Mouse (Mus musculus): Measurements from ENCODE around the gene 2700049A03Rik. TPM values are rescaled to one million over a fixed set of nuclear protein-coding genes. Genes with fewer than 3 reads are reported as not detected.

2700049A03Rik gene
- polyA plus RNA-seq, 1 experiment from 2014 or later: 12.2 TPM

GRCm38 (mm10) chr12:71135581-71135980 lies 1.1 kb upstream of the 2700049A03Rik start:
- no peaks in the 10 kb centered on the region for H3K9me3 ChIP-seq (ENCODE audit: low read length)
- peak overlapping the region; percentile 96 for H3K4me2 ChIP-seq (replicated peaks; ENCODE audit: low read depth, low read length)
- peak overlapping the region; percentile 58 for H3K9ac ChIP-seq (replicated peaks; ENCODE audit: low read length)
- WGBS: 30% methylated on average over 5 of the region's 5 CpGs
- H3K36me3 ChIP-seq (ENCODE audit: insufficient read depth, low read length): peaks cover 12% of the 10 kb centered on the region
- H3K4me1 ChIP-seq (ENCODE audit: insufficient read depth, low read length): peaks cover 13% of the 10 kb centered on the region
- peak overlapping the region; percentile 81 for H3K4me3 ChIP-seq (ENCODE audit: low read length)
- ATAC-seq (ENCODE audit: low FRiP score, low TSS enrichment): no peak
- H3K27me3 ChIP-seq (ENCODE audit: insufficient read depth, low read length): no peaks in the 10 kb centered on the region
- no peak overlapping the region for H3K27ac ChIP-seq (ENCODE audit: low read length)

GRCm38 (mm10) chr12:71136974-71137491 lies 385 bp downstream of the 2700049A03Rik start:
- peak overlapping the region; percentile 85 for H3K9ac ChIP-seq (replicated peaks; ENCODE audit: low read length)
- H3K27me3 ChIP-seq (ENCODE audit: insufficient read depth, low read length): no peaks in the 10 kb centered on the region
- H3K4me1 ChIP-seq (ENCODE audit: insufficient read depth, low read length): peaks cover 13% of the 10 kb centered on the region
- no peaks in the 10 kb centered on the region for H3K9me3 ChIP-seq (ENCODE audit: low read length)
- H3K4me2 ChIP-seq (replicated peaks; ENCODE audit: low read depth, low read length): peak overlapping the region; percentile 96
- H3K36me3 ChIP-seq (ENCODE audit: insufficient read depth, low read length): peaks cover 17% of the 10 kb centered on the region
- ATAC-seq (ENCODE audit: low FRiP score, low TSS enrichment): peak; percentile 86
- WGBS: under 1% methylated on average over 30 of the region's 30 CpGs
- peak overlapping the region; percentile 81 for H3K4me3 ChIP-seq (ENCODE audit: low read length)
- H3K27ac ChIP-seq (ENCODE audit: low read length): peak overlapping the region; percentile 77

GRCm38 (mm10) chr12:71137686-71138085 lies 1.0 kb downstream of the 2700049A03Rik start:
- no peak for ATAC-seq (ENCODE audit: low FRiP score, low TSS enrichment)
- Histone ChIP-seq H3K36me3 (ENCODE audit: insufficient read depth, low read length) (peaks cover 23% of the 10 kb centered on the region), H3K9me3 (ENCODE audit: low read length) (no peaks in the 10 kb centered on the region), H3K4me2 (replicated peaks; ENCODE audit: low read depth, low read length) (peak overlapping the region; percentile 96), H3K27ac (ENCODE audit: low read length) (no peak overlapping the region), H3K27me3 (ENCODE audit: insufficient read depth, low read length) (no peaks in the 10 kb centered on the region), H3K9ac (replicated peaks; ENCODE audit: low read length) (peak overlapping the region; percentile 73), H3K4me1 (ENCODE audit: insufficient read depth, low read length) (peaks cover 13% of the 10 kb centered on the region), H3K4me3 (ENCODE audit: low read length) (peak overlapping the region; percentile 81)
- WGBS: 3% methylated on average over 11 of the region's 11 CpGs

- Histone ChIP-seq H3K4me3 (ENCODE audit: low read length) (no peak overlapping the region), H3K4me2 (replicated peaks; ENCODE audit: low read depth, low read length) (no peak overlapping the region), H3K9me3 (ENCODE audit: low read length) (no peaks in the 10 kb centered on the region), H3K9ac (replicated peaks; ENCODE audit: low read length) (no peak overlapping the region), H3K27ac (ENCODE audit: low read length) (no peak overlapping the region), H3K36me3 (ENCODE audit: insufficient read depth, low read length) (peaks cover 29% of the 10 kb centered on the region), H3K27me3 (ENCODE audit: insufficient read depth, low read length) (no peaks in the 10 kb centered on the region), H3K4me1 (ENCODE audit: insufficient read depth, low read length) (peaks cover 13% of the 10 kb centered on the region)
- no peak for ATAC-seq (ENCODE audit: low FRiP score, low TSS enrichment)
- WGBS: 76% methylated on average over 5 of the region's 5 CpGs
These were observed 2.7 kb downstream of the 2700049A03Rik start for GRCm38 (mm10) chr12:71139258-71139828.

- Histone ChIP-seq H3K9me3 (ENCODE audit: low read length) (no peaks in the 10 kb centered on the region), H3K9ac (replicated peaks; ENCODE audit: low read length) (no peak overlapping the region), H3K4me1 (ENCODE audit: insufficient read depth, low read length) (peaks cover 10% of the 10 kb centered on the region), H3K4me3 (ENCODE audit: low read length) (no peak overlapping the region), H3K4me2 (replicated peaks; ENCODE audit: low read depth, low read length) (no peak overlapping the region), H3K27ac (ENCODE audit: low read length) (no peak overlapping the region), H3K36me3 (ENCODE audit: insufficient read depth, low read length) (peaks cover 35% of the 10 kb centered on the region), H3K27me3 (ENCODE audit: insufficient read depth, low read length) (no peaks in the 10 kb centered on the region)
- no peak for ATAC-seq (ENCODE audit: low FRiP score, low TSS enrichment)
These were observed 4.5 kb downstream of the 2700049A03Rik start for GRCm38 (mm10) chr12:71141189-71141588.

- H3K36me3 ChIP-seq (ENCODE audit: insufficient read depth, low read length): peaks cover 43% of the 10 kb centered on the region
- WGBS: 87% methylated on average over 3 of the region's 3 CpGs
These were observed 11.0 kb downstream of the 2700049A03Rik start for GRCm38 (mm10) chr12:71147641-71148040.

GRCm38 (mm10) chr12:71148801-71149200 lies 12.2 kb downstream of the 2700049A03Rik start:
- WGBS: 93% methylated on average over 9 of the region's 9 CpGs
- Histone ChIP-seq H3K4me3 (ENCODE audit: low read length) (no peak overlapping the region), H3K27me3 (ENCODE audit: insufficient read depth, low read length) (no peaks in the 10 kb centered on the region), H3K4me2 (replicated peaks; ENCODE audit: low read depth, low read length) (no peak overlapping the region), H3K9me3 (ENCODE audit: low read length) (no peaks in the 10 kb centered on the region), H3K9ac (replicated peaks; ENCODE audit: low read length) (no peak overlapping the region), H3K27ac (ENCODE audit: low read length) (no peak overlapping the region), H3K4me1 (ENCODE audit: insufficient read depth, low read length) (no peaks in the 10 kb centered on the region), H3K36me3 (ENCODE audit: insufficient read depth, low read length) (peaks cover 44% of the 10 kb centered on the region)
- no peak for ATAC-seq (ENCODE audit: low FRiP score, low TSS enrichment)

More at GRCm38 (mm10) chr12:71147641-71148040, 11.0 kb downstream of the 2700049A03Rik start:
- no peak overlapping the region for H3K4me3 ChIP-seq (ENCODE audit: low read length)
- no peak overlapping the region for H3K27ac ChIP-seq (ENCODE audit: low read length)
- no peaks in the 10 kb centered on the region for H3K27me3 ChIP-seq (ENCODE audit: insufficient read depth, low read length)
- H3K4me1 ChIP-seq (ENCODE audit: insufficient read depth, low read length): no peaks in the 10 kb centered on the region
- no peak overlapping the region for H3K9ac ChIP-seq (replicated peaks; ENCODE audit: low read length)
- no peak for ATAC-seq (ENCODE audit: low FRiP score, low TSS enrichment)
- no peaks in the 10 kb centered on the region for H3K9me3 ChIP-seq (ENCODE audit: low read length)
- no peak overlapping the region for H3K4me2 ChIP-seq (replicated peaks; ENCODE audit: low read depth, low read length)

GRCm38 (mm10) chr12:71149456-71149855 lies 12.8 kb downstream of the 2700049A03Rik start:
- Histone ChIP-seq H3K9ac (replicated peaks; ENCODE audit: low read length) (no peak overlapping the region), H3K4me3 (ENCODE audit: low read length) (no peak overlapping the region), H3K4me1 (ENCODE audit: insufficient read depth, low read length) (no peaks in the 10 kb centered on the region), H3K27me3 (ENCODE audit: insufficient read depth, low read length) (no peaks in the 10 kb centered on the region), H3K9me3 (ENCODE audit: low read length) (no peaks in the 10 kb centered on the region), H3K36me3 (ENCODE audit: insufficient read depth, low read length) (peaks cover 44% of the 10 kb centered on the region), H3K4me2 (replicated peaks; ENCODE audit: low read depth, low read length) (no peak overlapping the region), H3K27ac (ENCODE audit: low read length) (no peak overlapping the region)
- WGBS: 84% methylated on average over 6 of the region's 6 CpGs
- no peak for ATAC-seq (ENCODE audit: low FRiP score, low TSS enrichment)

- Histone ChIP-seq H3K36me3 (ENCODE audit: insufficient read depth, low read length) (peaks cover 50% of the 10 kb centered on the region), H3K4me3 (ENCODE audit: low read length) (no peak overlapping the region), H3K9ac (replicated peaks; ENCODE audit: low read length) (no peak overlapping the region), H3K9me3 (ENCODE audit: low read length) (no peaks in the 10 kb centered on the region), H3K27ac (ENCODE audit: low read length) (no peak overlapping the region), H3K4me1 (ENCODE audit: insufficient read depth, low read length) (no peaks in the 10 kb centered on the region), H3K27me3 (ENCODE audit: insufficient read depth, low read length) (no peaks in the 10 kb centered on the region), H3K4me2 (replicated peaks; ENCODE audit: low read depth, low read length) (no peak overlapping the region)
- ATAC-seq (ENCODE audit: low FRiP score, low TSS enrichment): no peak
- 92% methylated on average over 8 of the region's 8 CpGs for WGBS
These were observed 13.5 kb downstream of the 2700049A03Rik start for GRCm38 (mm10) chr12:71150167-71150566.

GRCm38 (mm10) chr12:71154979-71155378 lies 18.3 kb downstream of the 2700049A03Rik start:
- 94% methylated on average over 6 of the region's 6 CpGs for WGBS

More at GRCm38 (mm10) chr12:71154979-71155378, 18.3 kb downstream of the 2700049A03Rik start:
- no peak overlapping the region for H3K27ac ChIP-seq (ENCODE audit: low read length)
- no peak overlapping the region for H3K4me3 ChIP-seq (ENCODE audit: low read length)
- H3K4me2 ChIP-seq (replicated peaks; ENCODE audit: low read depth, low read length): no peak overlapping the region
- no peaks in the 10 kb centered on the region for H3K27me3 ChIP-seq (ENCODE audit: insufficient read depth, low read length)
- H3K9ac ChIP-seq (replicated peaks; ENCODE audit: low read length): no peak overlapping the region
- no peaks in the 10 kb centered on the region for H3K9me3 ChIP-seq (ENCODE audit: low read length)
- no peaks in the 10 kb centered on the region for H3K4me1 ChIP-seq (ENCODE audit: insufficient read depth, low read length)
- ATAC-seq (ENCODE audit: low FRiP score, low TSS enrichment): no peak
- peaks cover 52% of the 10 kb centered on the region for H3K36me3 ChIP-seq (ENCODE audit: insufficient read depth, low read length)

Measured in kidney, embryonic 16.5 days (tissue).